Mouse (Mus musculus): Measurements from ENCODE around the gene Mex3a. TPM values are rescaled to one million over a fixed set of nuclear protein-coding genes. Genes with fewer than 3 reads are reported as not detected.

Gene Mex3a
- 22.0 and 24.2 TPM in 2 replicates for polyA plus RNA-seq (2012; rRNA removed)

- TF ChIP-seq CTCF (IDR thresholded peaks at IDR 0.05; ENCODE audit: borderline replicate concordance, control insufficient read depth, extremely low read depth, insufficient read depth, low read length, poor library complexity) (no peak), POLR2A (IDR thresholded peaks at IDR 0.05; ENCODE audit: control insufficient read depth, extremely low read depth, insufficient read depth, low read length, poor library complexity) (no peak)
- DNase-seq: no peak
- peaks cover 13% of the 10 kb centered on the region for H3K36me3 ChIP-seq (ENCODE audit: control insufficient read depth, insufficient read depth, low read length)
- peak within 1 kb of the TSS; percentile 93 for H3K27ac ChIP-seq (ENCODE audit: control insufficient read depth, insufficient read depth, low read length)
- peak within 1 kb of the TSS; percentile 88 for H3K4me3 ChIP-seq (ENCODE audit: control insufficient read depth, insufficient read depth, low read length)
- no peaks in the 10 kb centered on the region for H3K27me3 ChIP-seq (ENCODE audit: control insufficient read depth, insufficient read depth, low read length)
- H3K4me1 ChIP-seq (replicated peaks; ENCODE audit: control insufficient read depth, insufficient read depth, low read length): peaks cover 36% of the 10 kb centered on the region
- 14% methylated on average over 30 of the region's 31 CpGs for WGBS
Measured at GRCm38 (mm10) chr3:88532299-88532674, at the start of gene Mex3a. TSS of gene Mex3a (plus strand) at chr3:88532395.

GRCm38 (mm10) chr3:88483141-88483540 is 49.1 kb upstream of the Mex3a start:
- Histone ChIP-seq H3K27me3 (ENCODE audit: control insufficient read depth, insufficient read depth, low read length) (no peaks in the 10 kb centered on the region; the same call in 1 of the 2 replicates), H3K4me1 (replicated peaks; ENCODE audit: control insufficient read depth, insufficient read depth, low read length) (peaks cover 12% of the 10 kb centered on the region), H3K36me3 (ENCODE audit: control insufficient read depth, insufficient read depth, low read length) (no peaks in the 10 kb centered on the region), H3K4me3 (ENCODE audit: control insufficient read depth, insufficient read depth, low read length) (no peak overlapping the region), H3K27ac (ENCODE audit: control insufficient read depth, insufficient read depth, low read length) (no peak overlapping the region)
- TF ChIP-seq POLR2A (IDR thresholded peaks at IDR 0.05; ENCODE audit: control insufficient read depth, extremely low read depth, insufficient read depth, low read length, poor library complexity) (no peak), CTCF (IDR thresholded peaks at IDR 0.05; ENCODE audit: borderline replicate concordance, control insufficient read depth, extremely low read depth, insufficient read depth, low read length, poor library complexity) (no peak)
- WGBS: 74% methylated on average over 8 of the region's 8 CpGs
- DNase-seq: no peak

DNA sequence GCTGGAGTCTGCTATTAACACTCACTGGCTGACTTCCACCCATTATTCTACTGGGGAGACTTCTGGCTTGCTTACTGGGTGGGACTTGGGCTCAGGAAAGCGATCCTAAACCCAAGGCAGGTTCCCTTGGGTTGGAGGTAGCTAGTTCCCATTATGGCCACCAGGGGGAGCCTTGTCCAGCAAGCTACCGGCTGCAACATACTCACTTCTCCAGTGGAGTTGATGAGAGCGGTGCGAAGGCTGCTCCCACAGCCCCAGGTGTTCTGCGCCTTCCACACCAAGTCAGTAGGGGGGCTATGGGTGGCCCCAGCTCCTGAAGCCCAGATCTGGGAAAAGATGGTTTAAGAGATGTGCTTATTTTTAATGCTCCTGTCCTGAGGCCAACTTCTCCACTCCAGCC is 48.6 kb upstream of the Mex3a start:
- Histone ChIP-seq H3K36me3 (ENCODE audit: control insufficient read depth, insufficient read depth, low read length) (no peaks in the 10 kb centered on the region), H3K27ac (ENCODE audit: control insufficient read depth, insufficient read depth, low read length) (no peak overlapping the region), H3K4me1 (replicated peaks; ENCODE audit: control insufficient read depth, insufficient read depth, low read length) (peaks cover 12% of the 10 kb centered on the region), H3K27me3 (ENCODE audit: control insufficient read depth, insufficient read depth, low read length) (no peaks in the 10 kb centered on the region; the same call in 1 of the 2 replicates), H3K4me3 (ENCODE audit: control insufficient read depth, insufficient read depth, low read length) (no peak overlapping the region)
- WGBS: 0% methylated on average over 5 of the region's 5 CpGs
- peak; percentile 78 for DNase-seq
- peak; percentile 87 for TF ChIP-seq CTCF (IDR thresholded peaks at IDR 0.05; ENCODE audit: borderline replicate concordance, control insufficient read depth, extremely low read depth, insufficient read depth, low read length, poor library complexity)
- no peak for TF ChIP-seq POLR2A (IDR thresholded peaks at IDR 0.05; ENCODE audit: control insufficient read depth, extremely low read depth, insufficient read depth, low read length, poor library complexity)

DNA sequence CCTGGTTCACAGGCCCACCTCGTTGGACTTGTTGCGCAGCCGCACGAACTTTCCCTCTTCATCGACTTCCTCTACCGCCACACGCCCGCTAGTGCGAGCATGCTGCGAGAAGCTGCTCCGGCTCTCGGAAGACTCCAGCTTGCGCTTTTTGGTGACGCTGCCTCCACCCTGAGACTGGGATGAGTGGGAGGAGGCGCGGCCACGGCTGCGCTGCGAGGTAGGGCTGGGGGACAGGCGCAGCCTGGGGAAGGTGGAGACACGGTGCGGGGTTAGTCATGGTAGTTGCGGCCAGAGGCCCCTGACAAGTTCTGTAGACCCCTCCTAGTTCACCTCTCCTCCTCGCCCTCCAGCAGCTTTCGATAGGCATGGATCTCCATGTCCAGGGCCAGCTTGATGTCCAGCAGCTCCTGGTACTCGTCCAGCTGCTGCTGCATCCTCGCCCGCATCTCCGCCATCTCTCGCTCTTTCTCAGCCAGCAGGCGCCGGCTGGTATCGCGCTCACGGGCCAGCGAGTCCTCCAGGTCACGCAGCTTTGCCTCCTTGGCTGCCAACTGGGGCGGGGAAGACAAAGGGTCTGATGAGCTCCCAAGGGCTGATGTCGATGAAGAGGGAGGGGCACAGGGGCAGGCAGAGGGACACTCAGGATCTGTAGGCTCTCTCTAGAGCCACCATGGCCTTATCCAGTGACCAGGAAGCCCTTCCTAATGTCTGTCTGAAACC is 47.4 kb upstream of the Mex3a start:
- Histone ChIP-seq H3K4me1 (replicated peaks; ENCODE audit: control insufficient read depth, insufficient read depth, low read length) (peaks cover 12% of the 10 kb centered on the region), H3K36me3 (ENCODE audit: control insufficient read depth, insufficient read depth, low read length) (no peaks in the 10 kb centered on the region), H3K27ac (ENCODE audit: control insufficient read depth, insufficient read depth, low read length) (no peak overlapping the region), H3K27me3 (ENCODE audit: control insufficient read depth, insufficient read depth, low read length) (no peaks in the 10 kb centered on the region; the same call in 1 of the 2 replicates), H3K4me3 (ENCODE audit: control insufficient read depth, insufficient read depth, low read length) (peak overlapping the region; percentile 28)
- TF ChIP-seq POLR2A (IDR thresholded peaks at IDR 0.05; ENCODE audit: control insufficient read depth, extremely low read depth, insufficient read depth, low read length, poor library complexity) (no peak), CTCF (IDR thresholded peaks at IDR 0.05; ENCODE audit: borderline replicate concordance, control insufficient read depth, extremely low read depth, insufficient read depth, low read length, poor library complexity) (no peak; the same call in 1 of the 2 replicates)
- DNase-seq: peak; percentile 41
- WGBS: 46% methylated on average over 39 of the region's 39 CpGs

DNA sequence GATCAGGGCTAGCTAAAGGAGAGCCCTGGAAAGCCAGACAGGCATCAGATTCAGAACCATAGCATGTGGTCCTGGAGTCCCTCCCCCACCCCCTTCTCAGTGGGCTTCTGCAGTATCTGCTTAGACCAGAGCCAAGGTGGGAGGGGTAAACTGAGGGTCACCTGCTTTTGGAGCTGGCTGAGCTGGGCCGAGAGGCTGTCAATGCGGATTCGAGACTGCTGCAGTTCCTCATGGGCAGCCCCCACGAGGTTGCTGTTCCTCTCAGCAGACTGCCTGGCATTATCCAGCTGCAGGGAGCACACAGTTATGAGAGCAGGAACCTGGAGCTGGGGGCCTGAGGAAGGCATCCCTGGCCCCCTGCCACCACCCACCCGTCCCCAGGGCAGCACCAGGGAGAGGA is 46.2 kb upstream of the Mex3a start:
- Histone ChIP-seq H3K27me3 (ENCODE audit: control insufficient read depth, insufficient read depth, low read length) (no peaks in the 10 kb centered on the region; the same call in 1 of the 2 replicates), H3K4me1 (replicated peaks; ENCODE audit: control insufficient read depth, insufficient read depth, low read length) (peaks cover 12% of the 10 kb centered on the region), H3K36me3 (ENCODE audit: control insufficient read depth, insufficient read depth, low read length) (no peaks in the 10 kb centered on the region), H3K27ac (ENCODE audit: control insufficient read depth, insufficient read depth, low read length) (no peak overlapping the region), H3K4me3 (ENCODE audit: control insufficient read depth, insufficient read depth, low read length) (no peak overlapping the region)
- 85% methylated on average over 5 of the region's 5 CpGs for WGBS
- TF ChIP-seq CTCF (IDR thresholded peaks at IDR 0.05; ENCODE audit: borderline replicate concordance, control insufficient read depth, extremely low read depth, insufficient read depth, low read length, poor library complexity) (no peak), POLR2A (IDR thresholded peaks at IDR 0.05; ENCODE audit: control insufficient read depth, extremely low read depth, insufficient read depth, low read length, poor library complexity) (no peak)
- DNase-seq: no peak

GRCm38 (mm10) chr3:88486887-88487286 is 45.3 kb upstream of the Mex3a start:
- 88% methylated on average over 4 of the region's 4 CpGs for WGBS
- DNase-seq: no peak
- TF ChIP-seq CTCF (IDR thresholded peaks at IDR 0.05; ENCODE audit: borderline replicate concordance, control insufficient read depth, extremely low read depth, insufficient read depth, low read length, poor library complexity) (no peak), POLR2A (IDR thresholded peaks at IDR 0.05; ENCODE audit: control insufficient read depth, extremely low read depth, insufficient read depth, low read length, poor library complexity) (no peak)
- H3K4me3 ChIP-seq (ENCODE audit: control insufficient read depth, insufficient read depth, low read length): no peak overlapping the region
- no peaks in the 10 kb centered on the region for H3K36me3 ChIP-seq (ENCODE audit: control insufficient read depth, insufficient read depth, low read length)
- no peaks in the 10 kb centered on the region; the same call in 1 of the 2 replicates for H3K27me3 ChIP-seq (ENCODE audit: control insufficient read depth, insufficient read depth, low read length)
- H3K4me1 ChIP-seq (replicated peaks; ENCODE audit: control insufficient read depth, insufficient read depth, low read length): peaks cover 9% of the 10 kb centered on the region
- no peak overlapping the region for H3K27ac ChIP-seq (ENCODE audit: control insufficient read depth, insufficient read depth, low read length)
